Mouse (Mus musculus) forebrain, embryonic 14.5 days (tissue): ENCODE measurements around the gene Zfp462. TPM values are rescaled to one million over a fixed set of nuclear protein-coding genes. Genes with fewer than 3 reads are reported as not detected.

Source experiments
- ATAC-seq: fragments of 200-750 bp; cut with Nextera tagmentation; 2 replicates; pipeline ENCODE4 v1.8.0; 2017; ENCODE audit warnings: mild to moderate bottlenecking, moderate library complexity
- DNase-seq: peaks from one replicate; pipeline ENCODE4 v3.0.0-alpha.2; 2015; ENCODE audit warnings: low spot score
- H3K27ac ChIP-seq: fragments of 300-500 bp; sonication (generic); 2 replicates; pipeline ENCODE4 v1.5.1; 2014; ENCODE audit warnings: low read depth, mild to moderate bottlenecking, control low read depth, low read length, moderate library complexity
- H3K27me3 ChIP-seq: fragments of 300-500 bp; sonication (generic); replicated peaks from 2 replicates; pipeline ENCODE4 v1.6.1; 2014; ENCODE audit warnings: low read length, control low read depth, mixed read lengths; ENCODE audit not compliant: control insufficient read depth, insufficient read depth
- H3K36me3 ChIP-seq: fragments of 300-500 bp; sonication (generic); 2 replicates; pipeline ENCODE4 v1.6.1; 2014; ENCODE audit warnings: low read length, control low read depth; ENCODE audit not compliant: control insufficient read depth, insufficient read depth
- H3K4me1 ChIP-seq: fragments of 300-500 bp; sonication (generic); 2 replicates; pipeline ENCODE4 v1.6.1; 2014; ENCODE audit warnings: antibody characterized with exemption, low read length, control low read depth; ENCODE audit not compliant: control insufficient read depth, insufficient read depth
- H3K4me2 ChIP-seq: fragments of 300-500 bp; sonication (generic); 2 replicates; pipeline ENCODE4 v1.6.1; 2014; ENCODE audit warnings: mild to moderate bottlenecking, control low read depth, low read length
- H3K4me3 ChIP-seq: fragments of 300-500 bp; sonication (generic); 2 replicates; pipeline ENCODE4 v1.5.1; 2014; ENCODE audit warnings: low read depth, low read length, control low read depth
- H3K9ac ChIP-seq: fragments of 300-500 bp; sonication (generic); 2 replicates; pipeline ENCODE4 v1.6.1; 2014; ENCODE audit warnings: mild to moderate bottlenecking, low read length, control low read depth, moderate library complexity
- H3K9me3 ChIP-seq: fragments of 300-500 bp; sonication (generic); replicated peaks from 2 replicates; pipeline ENCODE4 v1.6.1; 2016; ENCODE audit warnings: low read length, control low read depth, mixed read lengths; ENCODE audit not compliant: control insufficient read depth
- WGBS: fragments of 180-500 bp; shearing (Covaris S2); extraction: QIAGEN DNeasy Blood & Tissue Kit; methylation state at CpG from one replicate; pipeline ENCODE4 v1.1.7; 2014; 5-methylcytosine and 5-hydroxymethylcytosine counted together
- polyA plus RNA-seq: library from polyadenylated mRNA; unstranded; fragments of >200 nt; fragmentation: Nextera tagmentation; extraction: Ambion mirVana; gene quantifications from 2 replicates; pipeline ENCODE4 v1.2.1, GENCODE M21; 2014

The Zfp462 gene
- polyA plus RNA-seq, 1 experiment from 2014 or later = 18.7 TPM

GRCm38 (mm10) chr4:54996064-54996463 lies 51.2 kb downstream of the Zfp462 start:
- H3K27ac ChIP-seq = no peak overlapping the region
- H3K4me3 ChIP-seq = no peak overlapping the region
- no peaks in the 10 kb centered on the region for H3K27me3 ChIP-seq
- DNase-seq (no peak), ATAC-seq (no peak)
- WGBS = 89% methylated on average over 2 of the region's 2 CpGs
- 0 out of 2 replicates have a peak, but pooled peaks cover 2% of the 10 kb centered on the region for H3K4me1 ChIP-seq
- peaks cover 2% of the 10 kb centered on the region; the same call in 1 of the 2 replicates for H3K36me3 ChIP-seq
- no peaks in the 10 kb centered on the region for H3K9me3 ChIP-seq
- H3K9ac ChIP-seq = no peak overlapping the region
- no peak overlapping the region for H3K4me2 ChIP-seq

DNA sequence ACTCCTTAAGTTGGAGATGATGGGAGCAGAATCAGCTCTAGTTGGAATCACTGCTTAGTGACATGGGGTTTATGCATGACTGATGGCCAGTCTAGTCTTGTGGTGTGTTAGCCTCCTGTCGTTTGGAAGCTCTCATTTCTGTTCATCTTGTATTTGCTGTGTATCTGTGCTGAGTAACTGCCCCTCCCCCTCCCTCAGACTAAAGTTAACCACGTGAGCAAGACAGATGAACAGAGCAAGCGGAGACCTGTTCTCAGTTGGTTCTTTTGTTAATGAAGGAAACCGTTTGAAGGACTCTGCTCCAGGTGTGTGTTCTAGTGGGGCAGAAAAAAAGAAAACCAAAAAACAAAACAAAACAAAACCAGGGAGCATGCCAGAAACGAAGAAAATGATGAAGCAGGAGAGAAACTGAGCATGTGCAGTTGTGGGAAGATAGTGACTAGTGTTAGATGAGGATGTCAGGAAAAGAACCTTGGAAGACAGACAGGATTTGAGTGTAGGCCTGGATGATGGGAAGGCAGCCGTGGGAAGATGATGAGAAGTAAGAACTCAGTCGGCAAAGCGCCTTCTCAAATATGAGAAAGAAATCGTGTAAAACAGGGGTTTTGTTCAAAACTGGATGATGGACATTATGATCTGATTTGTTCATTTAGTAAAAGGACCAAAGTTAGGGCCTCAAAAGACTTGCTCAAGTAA lies 53.4 kb downstream of the Zfp462 start:
- Histone ChIP-seq H3K36me3 (peaks cover 8% of the 10 kb centered on the region), H3K27me3 (no peaks in the 10 kb centered on the region), H3K9me3 (no peaks in the 10 kb centered on the region), H3K9ac (no peak overlapping the region), H3K4me1 (0 out of 2 replicates have a peak, but pooled peaks cover 2% of the 10 kb centered on the region), H3K4me3 (no peak overlapping the region), H3K4me2 (no peak overlapping the region), H3K27ac (no peak overlapping the region)
- 76% methylated on average over 9 of the region's 9 CpGs for WGBS
- no peak for DNase-seq
- ATAC-seq = no peak

GRCm38 (mm10) chr4:54999556-54999955 lies 54.7 kb downstream of the Zfp462 start:
- ATAC-seq (no peak), DNase-seq (no peak)
- WGBS = 95% methylated on average over 5 of the region's 5 CpGs
- no peak overlapping the region for H3K27ac ChIP-seq
- H3K4me3 ChIP-seq = no peak overlapping the region
- H3K36me3 ChIP-seq = peaks cover 10% of the 10 kb centered on the region
- no peak overlapping the region for H3K9ac ChIP-seq
- no peak overlapping the region for H3K4me2 ChIP-seq
- H3K9me3 ChIP-seq = no peaks in the 10 kb centered on the region
- H3K27me3 ChIP-seq = no peaks in the 10 kb centered on the region
- H3K4me1 ChIP-seq = peaks cover 13% of the 10 kb centered on the region

DNA sequence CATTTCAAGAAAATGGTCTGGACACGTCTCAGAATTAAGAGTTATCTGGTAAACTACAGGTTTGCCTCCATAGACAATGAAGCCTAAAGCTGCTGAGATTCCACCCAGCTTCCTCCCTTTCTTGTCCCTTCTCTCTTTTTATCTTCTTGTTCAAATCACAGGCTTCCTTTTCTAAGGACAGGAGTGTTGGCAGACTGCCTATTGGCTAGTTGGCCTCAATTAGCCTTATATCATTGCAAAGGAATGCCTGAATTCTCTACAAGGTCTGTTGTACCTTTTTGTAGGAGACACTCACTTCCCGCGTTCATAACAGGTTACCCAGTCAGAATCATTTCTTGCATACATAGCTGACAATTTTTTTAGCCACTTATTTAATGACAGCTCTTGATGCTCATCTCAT lies 56.5 kb downstream of the Zfp462 start:
- WGBS = 55% methylated on average over 3 of the region's 3 CpGs
- no peak overlapping the region for H3K4me2 ChIP-seq
- DNase-seq (peak; percentile 23), ATAC-seq (no peak)
- H3K27me3 ChIP-seq = no peaks in the 10 kb centered on the region
- peaks cover 10% of the 10 kb centered on the region for H3K36me3 ChIP-seq
- H3K4me3 ChIP-seq = no peak overlapping the region
- no peaks in the 10 kb centered on the region for H3K9me3 ChIP-seq
- no peak overlapping the region for H3K9ac ChIP-seq
- peaks cover 31% of the 10 kb centered on the region for H3K4me1 ChIP-seq
- no peak overlapping the region for H3K27ac ChIP-seq

DNA sequence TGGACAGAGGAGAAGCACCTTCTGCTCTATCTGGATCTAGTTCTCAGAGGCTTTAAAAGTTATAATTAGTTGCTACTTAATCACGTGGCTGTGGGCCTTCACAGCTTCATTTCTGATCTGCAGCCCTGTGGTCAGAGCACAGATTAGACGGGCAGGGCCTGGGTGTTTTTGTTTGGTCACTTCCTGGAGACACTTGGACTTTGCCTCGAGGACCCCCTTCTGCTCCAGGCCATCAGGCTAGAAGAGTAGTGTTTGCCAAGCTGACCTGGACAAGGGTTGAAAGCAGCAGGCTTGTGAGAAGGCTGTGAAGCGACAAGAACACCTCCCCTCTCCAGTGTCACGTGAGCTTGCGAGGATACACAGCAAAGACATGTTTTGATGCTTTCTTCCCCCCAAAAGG lies 58.3 kb downstream of the Zfp462 start:
- peaks cover 33% of the 10 kb centered on the region for H3K4me1 ChIP-seq
- no peak overlapping the region for H3K4me2 ChIP-seq
- H3K27ac ChIP-seq = 0 out of 2 replicates have a peak overlapping the region, but pooled peaks have one; percentile 5
- WGBS = 75% methylated on average over 6 of the region's 6 CpGs
- H3K4me3 ChIP-seq = no peak overlapping the region
- DNase-seq (no peak), ATAC-seq (no peak)
- peaks cover 19% of the 10 kb centered on the region for H3K36me3 ChIP-seq
- H3K27me3 ChIP-seq = no peaks in the 10 kb centered on the region
- H3K9ac ChIP-seq = no peak overlapping the region
- no peaks in the 10 kb centered on the region for H3K9me3 ChIP-seq

DNA sequence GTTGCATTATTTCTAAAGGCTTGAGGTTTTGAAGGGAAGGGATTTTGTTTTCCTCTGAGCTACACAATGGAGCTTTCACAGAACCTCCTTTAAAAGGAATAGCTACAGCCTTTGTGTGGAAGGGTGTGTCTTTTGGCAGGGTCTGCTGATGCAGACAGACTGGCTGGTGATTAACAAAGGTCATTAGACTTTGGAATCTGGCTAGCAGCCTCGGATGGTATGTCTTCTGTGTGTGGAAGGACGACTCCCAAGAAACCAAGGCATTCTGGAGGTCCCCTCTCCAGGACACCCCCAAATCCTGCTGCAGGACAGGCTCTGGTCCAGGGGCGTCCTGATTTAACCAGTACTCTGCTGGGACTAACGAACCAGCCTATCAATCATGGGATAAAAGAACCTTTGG lies 60.2 kb downstream of the Zfp462 start:
- peak; percentile 81 for DNase-seq
- H3K27me3 ChIP-seq = no peaks in the 10 kb centered on the region
- no peaks in the 10 kb centered on the region for H3K9me3 ChIP-seq
- WGBS = 2% methylated on average over 4 of the region's 4 CpGs
- peaks cover 38% of the 10 kb centered on the region for H3K36me3 ChIP-seq
- H3K9ac ChIP-seq = peak overlapping the region; percentile 35; the same call in 1 of the 2 replicates
- H3K4me2 ChIP-seq = peak overlapping the region; percentile 35
- H3K4me3 ChIP-seq = no peak overlapping the region
- H3K27ac ChIP-seq = peak overlapping the region; percentile 90
- peak; percentile 76 for ATAC-seq
- H3K4me1 ChIP-seq = peaks cover 32% of the 10 kb centered on the region

GRCm38 (mm10) chr4:55005521-55005969 lies 60.7 kb downstream of the Zfp462 start:
- 3% methylated on average over 9 of the region's 9 CpGs for WGBS
- Histone ChIP-seq H3K4me3 (no peak overlapping the region), H3K9me3 (no peaks in the 10 kb centered on the region), H3K9ac (peak overlapping the region; percentile 35; the same call in 1 of the 2 replicates), H3K27me3 (no peaks in the 10 kb centered on the region), H3K4me2 (peak overlapping the region; percentile 35), H3K4me1 (peaks cover 32% of the 10 kb centered on the region), H3K27ac (peak overlapping the region; percentile 90), H3K36me3 (peaks cover 43% of the 10 kb centered on the region)
- peak; percentile 80 for ATAC-seq
- peak; percentile 80 for DNase-seq

- WGBS = 32% methylated on average over 1 of the region's 1 CpGs
- H3K4me1 ChIP-seq = peaks cover 32% of the 10 kb centered on the region
- peak overlapping the region; percentile 90 for H3K27ac ChIP-seq
- H3K27me3 ChIP-seq = no peaks in the 10 kb centered on the region
- ATAC-seq (no peak), DNase-seq (no peak)
- H3K4me3 ChIP-seq = no peak overlapping the region
- no peak overlapping the region for H3K9ac ChIP-seq
- peaks cover 48% of the 10 kb centered on the region for H3K36me3 ChIP-seq
- H3K4me2 ChIP-seq = peak overlapping the region; percentile 35; the same call in 1 of the 2 replicates
- H3K9me3 ChIP-seq = no peaks in the 10 kb centered on the region
These were observed 61.2 kb downstream of the Zfp462 start for GRCm38 (mm10) chr4:55006024-55006423.

DNA sequence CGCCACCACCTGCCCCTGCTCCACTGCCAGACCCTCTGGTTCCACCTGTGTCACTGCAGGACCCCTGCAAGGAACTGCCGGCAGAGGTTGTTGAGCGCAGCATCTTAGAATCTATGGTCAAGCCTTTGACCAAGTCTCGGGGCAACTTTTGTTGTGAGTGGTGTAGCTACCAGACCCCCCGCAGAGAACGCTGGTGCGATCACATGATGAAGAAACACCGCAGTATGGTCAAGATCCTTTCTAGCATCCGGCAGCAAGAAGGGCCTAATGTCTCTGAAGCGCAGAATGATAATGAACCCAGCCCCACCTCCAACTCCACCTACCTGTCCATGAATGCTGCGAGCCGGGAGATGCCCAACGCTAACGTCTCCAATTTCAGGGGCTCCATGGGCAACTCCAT lies 63.8 kb downstream of the Zfp462 start:
- Histone ChIP-seq H3K27ac (no peak overlapping the region), H3K4me3 (no peak overlapping the region), H3K4me1 (peaks cover 30% of the 10 kb centered on the region), H3K4me2 (no peak overlapping the region), H3K9ac (no peak overlapping the region), H3K27me3 (no peaks in the 10 kb centered on the region), H3K36me3 (peaks cover 65% of the 10 kb centered on the region), H3K9me3 (no peaks in the 10 kb centered on the region)
- ATAC-seq (no peak), DNase-seq (no peak)
- 97% methylated on average over 14 of the region's 14 CpGs for WGBS
